Mouse (Mus musculus): ENCODE results near the gene Jagn1.

Gene Jagn1

DNA sequence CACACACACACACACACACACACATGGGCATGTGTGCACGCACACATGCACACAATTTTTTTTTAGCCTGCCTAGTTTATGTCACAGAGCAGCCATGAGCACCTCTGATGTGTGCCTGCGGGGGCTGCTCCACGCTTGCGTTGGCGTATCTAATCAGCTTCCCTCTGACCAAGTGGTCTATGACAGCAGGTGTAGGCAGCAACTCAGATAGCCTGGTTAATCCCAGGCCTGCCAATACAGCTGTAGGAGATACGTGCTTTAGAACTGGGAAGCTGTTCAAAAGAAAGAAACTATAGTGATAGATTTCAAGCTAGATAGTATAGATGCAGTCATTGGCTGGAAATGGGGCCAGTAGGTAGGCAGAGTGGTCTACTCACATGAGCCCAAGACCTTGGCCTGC is 31.3 kb downstream of the Jagn1 start:
- DNase-seq (ENCODE audit: low read depth, low spot score) = no peak

DNA sequence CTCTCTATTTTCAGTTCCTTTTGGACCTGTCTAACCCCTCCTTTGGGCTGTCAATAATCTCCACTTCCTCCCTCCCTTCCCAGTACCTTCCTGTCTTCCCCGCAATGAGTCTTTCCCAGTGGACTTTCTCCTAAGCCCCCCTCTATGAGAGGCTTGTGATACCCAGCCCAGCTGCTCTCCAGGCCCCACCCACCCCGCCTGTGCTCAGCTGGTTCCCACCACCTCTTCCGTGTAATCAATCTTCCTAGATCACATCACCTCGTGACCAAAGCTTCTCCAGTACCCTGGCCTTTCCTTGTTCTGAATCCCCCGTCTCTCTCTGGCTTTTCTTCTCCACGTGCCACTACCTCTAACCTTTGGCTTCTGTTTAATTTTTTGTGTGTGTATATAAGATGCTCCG is 35.0 kb downstream of the Jagn1 start:
- DNase-seq (ENCODE audit: low read depth, low spot score) = no peak

DNA sequence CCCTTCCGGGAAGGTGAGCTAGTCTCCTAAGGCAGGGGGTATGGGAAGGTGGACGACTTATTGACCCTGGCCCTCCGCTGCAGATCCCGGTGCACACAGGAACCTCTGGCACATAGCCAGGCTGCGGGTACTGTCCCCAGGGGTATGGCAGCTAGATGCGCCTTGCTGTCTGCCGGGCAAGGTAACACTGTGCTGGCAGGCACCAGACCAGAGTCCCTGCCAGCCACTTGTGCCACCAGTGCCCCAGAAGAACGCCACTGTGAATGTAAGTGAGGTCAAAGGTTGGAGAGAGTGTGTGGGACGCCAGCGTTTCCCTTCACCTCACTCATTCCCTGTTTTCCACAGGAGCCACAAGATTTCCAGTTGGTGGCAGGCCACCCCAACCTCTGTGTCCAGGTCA is 36.5 kb downstream of the Jagn1 start:
- no peak for DNase-seq (ENCODE audit: low read depth, low spot score)

DNA sequence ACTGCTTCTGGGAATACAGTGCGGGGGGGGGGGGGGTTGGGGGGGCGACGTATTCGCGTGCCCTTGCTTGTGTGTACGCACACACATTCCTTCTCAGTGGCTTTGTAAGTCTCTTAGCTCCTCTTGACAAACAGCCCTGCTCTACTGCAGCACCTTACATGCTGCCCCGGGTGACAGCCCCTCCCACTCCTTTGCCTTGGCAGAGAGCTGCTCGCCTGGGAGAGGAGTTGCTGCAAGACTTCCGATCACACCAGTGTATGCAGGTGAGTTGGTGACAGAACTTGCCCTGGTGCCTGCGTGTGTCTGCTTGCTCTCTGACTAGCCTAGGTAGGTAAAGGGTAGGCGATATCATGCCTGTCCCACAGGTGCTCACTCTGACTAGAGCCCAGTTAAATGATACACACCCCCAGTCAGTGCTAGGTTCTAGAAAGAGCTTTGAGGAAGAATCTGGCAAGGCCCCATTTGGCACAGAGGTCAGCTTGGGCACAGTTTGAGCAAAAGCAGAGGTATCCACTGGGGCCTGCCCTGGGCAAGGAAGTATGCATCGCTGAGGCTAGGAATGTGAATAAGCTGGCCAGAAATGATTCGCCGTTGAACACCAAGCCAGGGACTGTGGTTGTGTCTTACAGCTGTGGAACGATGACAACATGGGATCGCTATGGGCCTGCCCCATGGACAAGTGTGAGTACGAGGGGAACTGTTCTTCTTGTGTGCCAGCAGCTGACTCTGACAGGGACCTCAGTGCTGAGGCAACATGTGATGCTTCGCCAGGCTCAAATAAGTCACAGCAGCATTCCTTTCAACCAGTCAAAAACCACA is 38.4 kb downstream of the Jagn1 start:
- no peak for DNase-seq (ENCODE audit: low read depth, low spot score)

DNA sequence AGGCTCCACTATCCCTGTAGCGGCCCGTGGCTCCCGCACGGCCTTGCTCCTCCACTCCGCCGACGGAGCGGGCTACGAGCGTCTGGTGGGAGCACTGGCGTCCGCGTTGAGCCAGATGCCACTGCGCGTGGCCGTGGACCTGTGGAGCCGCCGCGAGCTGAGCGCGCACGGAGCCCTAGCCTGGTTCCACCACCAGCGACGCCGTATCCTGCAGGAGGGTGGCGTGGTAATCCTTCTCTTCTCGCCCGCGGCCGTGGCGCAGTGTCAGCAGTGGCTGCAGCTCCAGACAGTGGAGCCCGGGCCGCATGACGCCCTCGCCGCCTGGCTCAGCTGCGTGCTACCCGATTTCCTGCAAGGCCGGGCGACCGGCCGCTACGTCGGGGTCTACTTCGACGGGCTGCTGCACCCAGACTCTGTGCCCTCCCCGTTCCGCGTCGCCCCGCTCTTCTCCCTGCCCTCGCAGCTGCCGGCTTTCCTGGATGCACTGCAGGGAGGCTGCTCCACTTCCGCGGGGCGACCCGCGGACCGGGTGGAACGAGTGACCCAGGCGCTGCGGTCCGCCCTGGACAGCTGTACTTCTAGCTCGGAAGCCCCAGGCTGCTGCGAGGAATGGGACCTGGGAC is 40.2 kb downstream of the Jagn1 start:
- DNase-seq (ENCODE audit: low read depth, low spot score) = no peak

DNA sequence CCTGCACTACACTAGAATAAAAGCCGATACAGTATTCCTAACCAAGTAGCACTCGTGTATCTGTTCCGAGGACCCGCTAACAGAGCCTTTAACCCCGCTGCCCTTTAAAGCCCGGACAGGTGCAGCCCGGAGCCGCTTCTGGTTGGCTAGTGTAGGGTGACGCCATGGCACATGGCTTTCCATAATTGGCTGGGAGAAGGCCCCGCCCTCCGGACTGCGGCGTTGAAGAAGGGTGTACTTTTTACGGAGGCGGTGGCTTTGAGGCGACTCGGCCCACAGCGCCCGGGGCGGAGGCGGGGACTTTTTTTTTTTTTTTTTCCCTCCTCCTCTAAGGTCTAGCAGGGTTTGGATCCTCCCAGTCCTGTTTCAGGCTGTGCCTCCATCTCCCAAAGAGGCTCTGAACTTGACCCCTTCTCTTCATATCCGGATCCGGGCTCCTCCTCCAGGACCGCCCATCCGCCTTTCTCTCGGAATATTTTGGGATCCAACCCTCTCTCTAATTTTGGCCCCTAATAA is 40.8 kb downstream of the Jagn1 start, which contains the start of gene Creld1:
Creld1 (plus strand) TSS at position 198 of the 516 bp plus-strand sequence.
- peak; percentile 88 for DNase-seq (ENCODE audit: low read depth, low spot score)

DNA sequence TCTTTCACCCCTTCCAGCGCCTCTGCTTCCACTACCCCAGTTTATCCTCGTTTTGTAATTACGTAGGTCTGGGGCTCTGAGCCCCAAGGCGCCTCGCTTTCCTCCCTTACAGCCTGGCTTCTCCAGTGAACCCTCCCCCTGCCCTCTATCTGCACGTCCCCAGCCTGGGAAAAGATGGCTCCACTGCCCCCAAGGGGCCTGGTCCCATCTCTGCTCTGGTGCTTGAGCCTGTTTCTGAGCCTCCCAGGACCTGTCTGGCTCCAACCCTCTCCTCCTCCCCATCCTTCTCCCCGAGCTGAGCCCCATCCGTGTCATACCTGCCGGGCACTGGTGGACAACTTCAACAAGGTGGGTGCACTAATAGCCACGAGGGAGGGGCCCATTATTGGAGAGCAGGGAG is 41.4 kb downstream of the Jagn1 start:
- no peak for DNase-seq (ENCODE audit: low read depth, low spot score)

DNA sequence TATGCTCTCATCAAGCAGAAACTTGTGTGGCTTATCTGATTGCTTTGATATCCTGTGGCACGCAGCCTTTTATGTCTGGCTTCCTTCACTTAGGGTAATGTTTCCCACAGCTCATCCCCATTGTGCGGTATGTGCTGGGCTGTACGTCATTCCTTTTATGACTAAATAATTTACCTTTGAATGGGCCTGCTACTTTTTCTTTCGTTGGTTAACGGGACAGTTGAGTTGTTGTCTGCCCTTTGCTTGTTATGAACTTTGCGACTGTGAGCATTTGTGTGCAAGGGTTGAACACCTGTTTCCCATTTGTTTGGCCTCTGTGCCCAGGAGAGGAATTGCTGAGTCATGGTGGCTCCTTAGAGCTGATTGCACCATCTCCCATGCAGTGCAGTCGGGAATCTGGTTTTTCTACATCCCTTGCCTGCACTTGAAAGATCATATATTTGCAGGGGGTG is 44.8 kb downstream of the Jagn1 start:
- DNase-seq (ENCODE audit: low read depth, low spot score) = no peak

DNA sequence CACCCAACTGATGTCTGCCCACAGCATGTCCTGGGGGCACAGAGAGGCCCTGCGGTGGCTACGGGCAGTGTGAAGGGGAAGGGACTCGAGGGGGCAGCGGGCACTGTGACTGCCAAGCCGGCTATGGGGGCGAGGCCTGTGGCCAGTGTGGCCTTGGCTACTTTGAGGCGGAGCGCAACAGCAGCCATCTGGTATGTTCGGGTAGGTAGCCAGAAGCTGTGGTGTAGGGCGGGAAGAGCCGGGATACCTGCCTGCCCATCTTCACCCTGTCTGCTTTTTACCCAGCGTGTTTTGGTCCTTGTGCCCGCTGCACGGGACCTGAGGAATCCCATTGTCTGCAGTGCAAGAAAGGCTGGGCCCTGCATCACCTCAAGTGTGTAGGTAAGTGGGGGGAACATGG is 47.0 kb downstream of the Jagn1 start:
- DNase-seq (ENCODE audit: low read depth, low spot score) = no peak

DNA sequence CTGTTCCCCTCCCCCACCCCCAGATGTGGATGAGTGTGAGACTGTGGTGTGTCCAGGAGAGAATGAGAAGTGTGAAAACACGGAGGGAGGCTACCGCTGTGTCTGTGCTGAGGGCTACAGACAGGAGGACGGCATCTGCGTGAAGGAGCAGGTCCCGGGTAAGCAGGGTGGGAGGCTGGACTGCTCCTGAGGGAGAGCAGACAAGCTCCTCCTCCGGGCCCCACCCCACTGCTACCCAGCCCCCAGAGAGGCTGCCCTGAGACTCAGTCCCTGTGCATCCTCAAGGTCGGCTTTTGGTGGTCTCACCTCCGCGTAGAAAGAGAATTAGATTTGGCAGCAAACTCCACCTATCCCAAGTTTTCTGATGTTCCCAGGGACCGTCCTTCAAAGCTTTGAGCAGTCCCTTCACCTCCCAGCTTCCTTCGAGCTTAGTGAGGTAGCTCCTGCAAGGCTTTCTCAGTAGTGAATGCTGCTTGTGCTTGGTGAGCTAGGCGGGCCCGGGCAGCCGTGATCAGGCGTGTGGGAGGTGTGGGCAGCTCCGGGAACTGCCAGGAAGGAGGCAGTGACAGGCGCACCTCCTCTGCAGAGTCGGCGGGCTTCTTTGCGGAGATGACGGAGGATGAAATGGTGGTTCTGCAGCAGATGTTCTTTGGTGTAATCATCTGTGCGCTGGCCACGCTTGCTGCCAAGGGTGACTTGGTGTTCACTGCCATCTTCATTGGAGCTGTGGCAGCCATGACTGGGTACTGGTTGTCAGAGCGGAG is 49.9 kb downstream of the Jagn1 start:
- DNase-seq (ENCODE audit: low read depth, low spot score) = no peak

DNA sequence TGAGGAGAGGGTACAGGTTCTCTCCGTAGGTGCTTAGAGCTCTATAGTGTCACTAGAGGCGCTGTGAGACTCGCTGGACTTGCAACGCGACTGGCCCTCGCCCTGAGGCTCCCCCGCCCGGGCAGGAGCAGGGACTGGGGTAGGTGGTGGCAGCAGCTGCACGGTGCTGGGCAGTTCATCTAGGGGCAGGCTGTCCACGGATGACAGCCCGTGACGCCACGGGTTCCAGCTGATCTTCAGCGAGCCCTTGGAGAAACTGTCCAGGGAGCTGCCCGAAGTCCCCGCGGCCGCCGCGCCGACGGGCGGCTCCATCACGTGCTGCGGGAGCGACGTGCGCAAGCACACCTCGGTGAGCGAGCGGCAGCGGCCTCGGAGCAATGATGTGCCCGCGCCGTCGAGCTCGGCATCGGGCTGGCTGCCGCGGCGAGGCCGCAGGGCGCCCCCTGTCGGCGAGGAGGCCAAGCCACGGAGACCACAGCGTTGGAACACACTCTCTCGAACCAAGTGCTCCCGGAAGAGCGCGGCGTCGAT is 52.0 kb downstream of the Jagn1 start:
- peak; percentile 57 for DNase-seq (ENCODE audit: low read depth, low spot score)

DNA sequence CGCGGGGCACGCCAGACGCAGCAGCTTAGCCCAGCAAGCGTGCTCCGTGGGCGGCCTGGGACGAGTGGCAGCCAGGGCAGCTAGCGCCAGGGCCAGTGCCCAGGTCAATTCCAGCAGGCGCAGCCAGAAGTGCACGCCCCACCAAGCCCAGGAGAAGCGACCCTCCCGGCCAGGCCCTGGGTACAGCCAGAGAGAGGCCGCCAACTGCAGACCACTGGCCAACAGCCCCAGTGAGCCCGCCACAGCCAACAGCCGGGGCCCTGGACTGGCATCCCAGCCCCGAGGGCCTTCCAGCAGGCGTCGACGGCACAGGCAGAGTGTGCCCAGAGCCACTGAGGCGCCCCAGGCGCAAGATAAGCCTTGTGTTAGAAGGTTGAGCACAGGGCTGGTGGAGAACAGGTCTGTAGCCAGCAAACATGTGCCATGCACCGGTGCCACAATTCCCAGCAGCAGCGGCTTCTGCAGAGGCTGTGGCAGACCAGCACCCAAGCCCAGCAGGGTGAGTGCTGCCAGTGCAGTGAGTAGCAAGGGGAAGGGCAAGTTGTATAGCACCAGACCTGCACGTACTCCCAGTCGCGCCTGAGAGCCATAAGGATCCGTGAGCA is 52.8 kb downstream of the Jagn1 start:
- DNase-seq (ENCODE audit: low read depth, low spot score) = no peak

All from embryo, embryonic 11.5 days (tissue).